Mouse (Mus musculus) lung, embryonic 14.5 days (tissue): ENCODE measurements around the gene Tdrd12. TPM values are rescaled to one million over a fixed set of nuclear protein-coding genes. Genes with fewer than 3 reads are reported as not detected.

Source experiments
- ATAC-seq: fragments of 200-750 bp; cut with Nextera tagmentation; 2 replicates; pipeline ENCODE4 v1.8.0; 2017; ENCODE audit warnings: mild to moderate bottlenecking, moderate TSS enrichment, moderate library complexity; ENCODE audit not compliant: insufficient read depth
- DNase-seq: peaks from one replicate; pipeline ENCODE4 v3.0.0-alpha.2; 2015
- H3K27ac ChIP-seq: fragments of 300-500 bp; sonication (generic); 2 replicates; pipeline ENCODE4 v1.5.1; 2014; ENCODE audit warnings: low read depth, mild to moderate bottlenecking, moderate library complexity
- H3K27me3 ChIP-seq: fragments of 300-500 bp; sonication (generic); 2 replicates; pipeline ENCODE4 v1.6.1; 2014; ENCODE audit warnings: low read length, control low read depth; ENCODE audit not compliant: insufficient read depth
- H3K36me3 ChIP-seq: fragments of 300-500 bp; sonication (generic); 2 replicates; pipeline ENCODE4 v1.6.1; 2014; ENCODE audit warnings: control low read depth; ENCODE audit not compliant: insufficient read depth
- H3K4me1 ChIP-seq: fragments of 300-500 bp; sonication (generic); 2 replicates; pipeline ENCODE4 v1.6.1; 2014; ENCODE audit warnings: antibody characterized with exemption, control low read depth; ENCODE audit not compliant: insufficient read depth
- H3K4me2 ChIP-seq: fragments of 300-500 bp; sonication (generic); 2 replicates; pipeline ENCODE4 v1.6.1; 2014; ENCODE audit warnings: mild to moderate bottlenecking
- H3K4me3 ChIP-seq: fragments of 300-500 bp; sonication (generic); 2 replicates; pipeline ENCODE4 v1.5.1; 2014; ENCODE audit warnings: low read depth, low read length
- H3K9ac ChIP-seq: fragments of 300-500 bp; sonication (generic); 2 replicates; pipeline ENCODE4 v1.6.1; 2014
- H3K9me3 ChIP-seq: fragments of 300-500 bp; sonication (generic); 2 replicates; pipeline ENCODE4 v1.6.1; 2016; ENCODE audit warnings: low read depth, low read length, control low read depth
- CTCF ChIP-seq: IDR thresholded peaks from 2 replicates; pipeline ENCODE4 v1.5.1; 2016; ENCODE audit warnings: antibody characterized with exemption, low read depth
- WGBS: fragments of 180-500 bp; shearing (Covaris S2); extraction: QIAGEN DNeasy Blood & Tissue Kit; methylation state at CpG from one replicate; pipeline ENCODE4 v1.1.7; 2014; 5-methylcytosine and 5-hydroxymethylcytosine counted together
- polyA plus RNA-seq: library from polyadenylated mRNA; unstranded; fragments of >200 nt; fragmentation: Nextera tagmentation; extraction: Ambion mirVana; gene quantifications from 2 replicates; pipeline ENCODE4 v1.2.1, GENCODE M21; 2014

Tdrd12 gene
- polyA plus RNA-seq, 1 experiment from 2014 or later: 0.75 TPM

DNA sequence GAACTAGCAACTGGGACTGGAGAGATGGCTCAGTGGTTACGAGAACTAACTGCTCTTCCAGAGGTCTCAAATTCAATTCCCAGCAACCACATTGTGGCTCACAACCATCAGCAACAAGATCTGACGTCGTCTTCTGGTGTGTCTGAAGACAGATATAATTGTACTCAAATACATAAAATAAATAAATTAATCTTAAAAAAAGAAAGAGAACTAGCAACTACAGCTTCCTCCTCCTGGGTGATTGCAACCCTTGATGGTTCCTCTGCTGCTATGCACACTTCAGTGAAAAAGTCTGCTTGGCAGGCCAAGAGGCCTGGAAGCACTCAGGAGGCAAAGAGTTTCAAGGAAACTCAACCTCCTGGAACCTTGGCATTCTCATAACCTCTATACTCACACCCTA lies 7.5 kb downstream of the Tdrd12 start:
- Histone ChIP-seq H3K4me2 (no peak overlapping the region), H3K27me3 (no peaks in the 10 kb centered on the region), H3K36me3 (no peaks in the 10 kb centered on the region), H3K4me3 (no peak overlapping the region), H3K9ac (no peak overlapping the region), H3K9me3 (no peaks in the 10 kb centered on the region), H3K27ac (no peak overlapping the region), H3K4me1 (no peaks in the 10 kb centered on the region)
- TF ChIP-seq CTCF: no peak
- no peak for ATAC-seq
- 70% methylated on average over 3 of the region's 3 CpGs for WGBS
- no peak for DNase-seq

GRCm38 (mm10) chr7:35526795-35527194 lies 10.8 kb downstream of the Tdrd12 start:
- 84% methylated on average over 2 of the region's 2 CpGs for WGBS
- Histone ChIP-seq H3K9ac (no peak overlapping the region), H3K4me3 (no peak overlapping the region), H3K4me1 (no peaks in the 10 kb centered on the region), H3K4me2 (no peak overlapping the region), H3K27me3 (no peaks in the 10 kb centered on the region), H3K36me3 (no peaks in the 10 kb centered on the region), H3K9me3 (no peaks in the 10 kb centered on the region), H3K27ac (no peak overlapping the region)
- ATAC-seq (no peak), DNase-seq (no peak)
- TF ChIP-seq CTCF: no peak

DNA sequence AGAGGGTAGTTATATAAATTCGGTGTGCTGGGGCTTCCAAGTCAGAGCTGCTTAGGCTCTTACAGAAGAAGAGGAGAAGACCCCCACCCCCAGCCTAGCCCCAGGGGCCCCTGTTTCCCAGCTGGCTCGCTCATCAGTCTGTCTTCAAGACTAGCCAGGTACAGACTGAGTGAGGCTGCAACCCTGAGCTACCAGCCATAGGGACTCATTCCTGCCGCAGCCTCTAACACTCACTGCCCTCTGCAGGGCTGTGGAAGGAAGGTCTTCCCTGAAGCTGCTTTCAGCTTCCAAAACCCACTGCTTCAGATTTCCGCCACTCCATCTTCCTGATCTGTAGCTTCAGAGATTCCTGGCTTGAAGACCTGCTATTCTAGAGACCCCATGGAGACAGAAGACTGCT lies 35.5 kb downstream of the Tdrd12 start:
- no peak for ATAC-seq
- Histone ChIP-seq H3K4me2 (no peak overlapping the region), H3K27me3 (no peaks in the 10 kb centered on the region), H3K9ac (no peak overlapping the region), H3K4me1 (no peaks in the 10 kb centered on the region), H3K36me3 (no peaks in the 10 kb centered on the region), H3K27ac (no peak overlapping the region), H3K9me3 (no peaks in the 10 kb centered on the region), H3K4me3 (no peak overlapping the region)
- peak; percentile 56 for TF ChIP-seq CTCF
- 26% methylated on average over 4 of the region's 4 CpGs for WGBS
- peak; percentile 55 for DNase-seq

DNA sequence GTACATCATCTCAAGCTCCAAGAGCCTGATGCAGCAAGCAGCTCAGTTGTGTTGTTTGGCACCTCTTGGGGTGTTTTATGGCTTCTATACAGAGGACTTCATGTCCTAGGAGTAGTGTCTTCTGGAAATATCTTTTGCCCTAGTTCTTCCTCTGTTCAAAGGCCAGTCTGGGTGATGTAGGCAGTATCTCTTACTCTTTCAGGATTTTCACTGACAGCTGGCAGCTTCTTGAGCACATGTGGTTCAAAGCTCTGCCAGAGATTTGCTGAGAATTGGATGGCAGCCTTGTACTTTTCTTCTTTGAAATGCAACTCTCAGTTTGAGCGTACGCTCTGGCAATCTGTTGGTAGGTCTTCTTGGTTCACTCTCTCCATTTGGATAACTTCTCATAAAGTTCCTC lies 40.0 kb downstream of the Tdrd12 start:
- H3K9me3 ChIP-seq: no peaks in the 10 kb centered on the region
- no peak overlapping the region for H3K27ac ChIP-seq
- ATAC-seq (no peak), DNase-seq (no peak)
- 93% methylated on average over 2 of the region's 2 CpGs for WGBS
- H3K4me2 ChIP-seq: no peak overlapping the region
- H3K4me3 ChIP-seq: no peak overlapping the region
- no peaks in the 10 kb centered on the region for H3K27me3 ChIP-seq
- no peaks in the 10 kb centered on the region for H3K4me1 ChIP-seq
- TF ChIP-seq CTCF: no peak
- no peaks in the 10 kb centered on the region for H3K36me3 ChIP-seq
- no peak overlapping the region for H3K9ac ChIP-seq

DNA sequence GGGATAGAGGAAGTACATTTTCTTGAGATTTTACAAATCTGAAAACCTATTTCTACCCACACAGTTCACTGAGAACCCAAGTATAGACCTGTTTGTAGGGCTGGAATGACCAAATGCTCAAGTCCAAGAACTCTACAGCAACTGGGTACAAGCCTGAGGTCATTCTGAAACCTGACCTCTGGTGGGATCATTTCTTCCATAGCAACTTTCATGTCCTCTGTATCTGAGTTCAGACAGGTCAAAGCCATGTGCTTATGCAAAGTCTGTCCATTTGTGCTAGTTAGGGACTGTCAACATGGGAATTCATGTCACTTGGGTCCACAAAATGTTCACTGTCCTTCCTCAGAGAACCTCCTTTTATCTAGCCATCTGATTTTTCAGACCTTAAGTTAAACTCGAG lies 46.5 kb downstream of the Tdrd12 start:
- Histone ChIP-seq H3K9me3 (no peaks in the 10 kb centered on the region), H3K27ac (no peak overlapping the region), H3K36me3 (no peaks in the 10 kb centered on the region), H3K27me3 (no peaks in the 10 kb centered on the region), H3K4me3 (no peak overlapping the region), H3K9ac (no peak overlapping the region), H3K4me2 (no peak overlapping the region), H3K4me1 (no peaks in the 10 kb centered on the region)
- ATAC-seq (no peak), DNase-seq (no peak)
- WGBS: 82% methylated on average over 1 of the region's 1 CpGs
- TF ChIP-seq CTCF: no peak

GRCm38 (mm10) chr7:35490186-35490585 lies 47.4 kb downstream of the Tdrd12 start:
- Histone ChIP-seq H3K4me2 (no peak overlapping the region), H3K4me3 (no peak overlapping the region), H3K36me3 (no peaks in the 10 kb centered on the region), H3K27ac (no peak overlapping the region), H3K4me1 (no peaks in the 10 kb centered on the region), H3K9me3 (no peaks in the 10 kb centered on the region), H3K9ac (no peak overlapping the region), H3K27me3 (no peaks in the 10 kb centered on the region)
- no peak for ATAC-seq
- WGBS: 90% methylated on average over 2 of the region's 2 CpGs
- TF ChIP-seq CTCF: no peak
- DNase-seq: no peak

DNA sequence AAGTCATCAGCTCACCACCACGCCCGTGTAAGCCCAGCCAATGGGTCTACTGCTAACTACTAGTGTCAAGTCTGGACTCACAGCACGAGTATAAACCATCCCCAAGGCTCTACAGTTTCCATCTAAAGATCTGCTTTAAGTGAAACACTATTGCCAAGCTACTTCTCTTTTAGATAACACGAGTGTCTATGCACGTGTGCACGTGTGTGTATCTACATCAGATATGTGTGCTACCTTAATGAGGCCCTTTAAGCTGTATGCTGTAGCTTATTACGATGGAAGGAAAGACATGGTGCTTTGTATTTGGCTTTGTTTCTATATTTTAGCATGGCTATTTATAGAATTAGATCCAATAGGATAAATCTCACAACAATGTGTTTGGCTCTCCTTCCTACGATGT lies 51.0 kb downstream of the Tdrd12 start:
- no peaks in the 10 kb centered on the region for H3K9me3 ChIP-seq
- no peak for ATAC-seq
- no peaks in the 10 kb centered on the region for H3K36me3 ChIP-seq
- no peak overlapping the region for H3K4me3 ChIP-seq
- no peaks in the 10 kb centered on the region for H3K4me1 ChIP-seq
- DNase-seq: no peak
- H3K27ac ChIP-seq: no peak overlapping the region
- TF ChIP-seq CTCF: no peak
- 83% methylated on average over 8 of the region's 8 CpGs for WGBS
- no peak overlapping the region for H3K4me2 ChIP-seq
- no peaks in the 10 kb centered on the region for H3K27me3 ChIP-seq
- H3K9ac ChIP-seq: no peak overlapping the region

- ATAC-seq (no peak), DNase-seq (no peak)
- no peaks in the 10 kb centered on the region for H3K4me1 ChIP-seq
- no peak overlapping the region for H3K9ac ChIP-seq
- 42% methylated on average over 2 of the region's 2 CpGs for WGBS
- no peak overlapping the region for H3K27ac ChIP-seq
- no peak for TF ChIP-seq CTCF
- H3K4me3 ChIP-seq: no peak overlapping the region
- no peaks in the 10 kb centered on the region for H3K27me3 ChIP-seq
- no peaks in the 10 kb centered on the region for H3K9me3 ChIP-seq
- H3K36me3 ChIP-seq: no peaks in the 10 kb centered on the region
- no peak overlapping the region for H3K4me2 ChIP-seq
These were observed 52.4 kb downstream of the Tdrd12 start for GRCm38 (mm10) chr7:35485126-35485525.
